Mouse (Mus musculus): Measurements from ENCODE around the gene Robo1. TPM values are rescaled to one million over a fixed set of nuclear protein-coding genes. Genes with fewer than 3 reads are reported as not detected.

Gene Robo1
- total RNA-seq, 2 experiments from 2014 or later: 54.4 to 159 TPM

GRCm38 (mm10) chr16:72914068-72914630 is 606.0 kb downstream of the Robo1 start:
- DNase-seq (ENCODE audit: low spot score in 2 of 2): no peak

- no peak for DNase-seq (ENCODE audit: low spot score in 2 of 2)
Measured at GRCm38 (mm10) chr16:72920013-72920412, 611.9 kb downstream of the Robo1 start.

- DNase-seq (ENCODE audit: low spot score in 2 of 2): peak; percentile 31 to 47
Measured at GRCm38 (mm10) chr16:72924423-72925224, 616.5 kb downstream of the Robo1 start.

- no peak for DNase-seq (ENCODE audit: low spot score in 2 of 2)
Measured at GRCm38 (mm10) chr16:72928525-72929122, 620.5 kb downstream of the Robo1 start.

- DNase-seq (ENCODE audit: low spot score in 2 of 2): no peak
Measured at GRCm38 (mm10) chr16:72930871-72931270, 622.8 kb downstream of the Robo1 start.

GRCm38 (mm10) chr16:72934908-72935307 is 626.8 kb downstream of the Robo1 start:
- DNase-seq (ENCODE audit: low spot score in 2 of 2): no peak

- DNase-seq (ENCODE audit: low spot score in 2 of 2): no peak
Measured at GRCm38 (mm10) chr16:72937183-72937582, 629.1 kb downstream of the Robo1 start.

- DNase-seq (ENCODE audit: low spot score in 2 of 2): no peak
Measured at GRCm38 (mm10) chr16:72939862-72940261, 631.8 kb downstream of the Robo1 start.

GRCm38 (mm10) chr16:72940786-72941185 is 632.7 kb downstream of the Robo1 start:
- no peak for DNase-seq (ENCODE audit: low spot score in 2 of 2)

GRCm38 (mm10) chr16:72944403-72944802 is 636.3 kb downstream of the Robo1 start:
- no peak for DNase-seq (ENCODE audit: low spot score in 2 of 2)

GRCm38 (mm10) chr16:72951969-72952368 is 643.9 kb downstream of the Robo1 start:
- no peak for DNase-seq (ENCODE audit: low spot score in 2 of 2)

GRCm38 (mm10) chr16:72959018-72959702 is 651.1 kb downstream of the Robo1 start:
- DNase-seq (ENCODE audit: low spot score in 2 of 2): no peak

- no peak for DNase-seq (ENCODE audit: low spot score in 2 of 2)
Measured at GRCm38 (mm10) chr16:72959823-72960222, 651.7 kb downstream of the Robo1 start.

- DNase-seq (ENCODE audit: low spot score in 2 of 2): no peak
Measured at GRCm38 (mm10) chr16:72963782-72964181, 655.7 kb downstream of the Robo1 start.

GRCm38 (mm10) chr16:72967509-72967908 is 659.4 kb downstream of the Robo1 start:
- DNase-seq (ENCODE audit: low spot score in 2 of 2): no peak

- no peak for DNase-seq (ENCODE audit: low spot score in 2 of 2)
Measured at GRCm38 (mm10) chr16:72969990-72970389, 661.9 kb downstream of the Robo1 start.

GRCm38 (mm10) chr16:72973685-72974084 is 665.6 kb downstream of the Robo1 start:
- DNase-seq (ENCODE audit: low spot score in 2 of 2): no peak

- DNase-seq (ENCODE audit: low spot score in 2 of 2): no peak
Measured at GRCm38 (mm10) chr16:72974681-72975080, 666.6 kb downstream of the Robo1 start.

GRCm38 (mm10) chr16:72976849-72977576 is 668.9 kb downstream of the Robo1 start:
- DNase-seq (ENCODE audit: low spot score in 2 of 2): no peak

- DNase-seq (ENCODE audit: low spot score in 2 of 2): peak; percentile 68 to 69
Measured at GRCm38 (mm10) chr16:72979407-72980219, 671.5 kb downstream of the Robo1 start.
